Mouse (Mus musculus) stomach, postnatal 0 days (tissue): ENCODE measurements around the gene Clrn2.

Experiments used
- CTCF ChIP-seq: IDR thresholded peaks from 2 replicates; pipeline ENCODE4 v1.5.1; 2016; ENCODE audit warnings: antibody characterized with exemption, low read depth, mild to moderate bottlenecking, moderate library complexity
- EP300 ChIP-seq: optimal IDR thresholded peaks from 2 replicates; pipeline ENCODE3; 2016; ENCODE audit warnings: antibody characterized with exemption

GRCm38 (mm10) chr5:45437826-45438225 lies 15.7 kb upstream of the Clrn2 start:
- TF ChIP-seq CTCF (no peak), EP300 (no peak)
